ENCODE assay signal across 14 mouse cellular contexts in the genomic region with DNA sequence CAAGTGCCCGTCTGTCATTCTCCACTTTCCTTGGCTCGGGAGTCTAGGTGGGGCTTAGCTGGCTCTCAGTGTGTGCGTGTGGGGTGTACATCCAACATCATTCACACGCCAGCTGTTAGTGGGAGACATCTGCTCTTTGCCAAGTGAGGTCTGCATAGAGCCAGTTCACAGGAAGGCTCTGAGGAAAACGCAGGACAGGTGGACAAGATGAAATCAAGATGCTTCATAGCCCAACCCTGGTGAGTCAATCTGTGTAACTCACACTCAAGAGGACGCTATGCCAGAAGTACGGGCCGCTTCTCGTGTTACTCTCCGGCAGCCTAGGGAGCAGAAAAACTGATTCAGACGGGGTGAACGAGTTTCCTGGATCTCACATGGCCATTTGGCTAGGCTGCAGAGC.
DNase-seq lines count a peak whose midpoint lies in the region; ATAC-seq and TF ChIP-seq lines count a peak whose summit lies in the region.
"Had no signal": no experiment of that assay in that cellular context is flagged by ENCODE, and none has a peak within 500 bp of the region (broad histone marks: within the 10 kb centered on the region; RNA-seq: fewer than 3 reads in every experiment).

No protein-coding gene starts in this region.

- no peak overlapping the region for H3K9ac ChIP-seq in embryonic facial prominence, embryonic 14.5 days (ENCODE audit: low read depth, low read length)
- H3K9ac ChIP-seq in limb, embryonic 14.5 days (ENCODE audit: low read depth, low read length, severe bottlenecking), result no peak overlapping the region
- H3K9ac ChIP-seq in kidney, embryonic 16.5 days (replicated peaks; ENCODE audit: low read length), result no peak overlapping the region
- H3K9ac ChIP-seq: embryonic facial prominence, embryonic 12.5 days; heart, embryonic 15.5 days; liver, embryonic 14.5 days; stomach, embryonic 15.5 days had no signal

- no peaks in the 10 kb centered on the region for H3K36me3 ChIP-seq in embryonic facial prominence, embryonic 14.5 days (ENCODE audit: control insufficient read depth, insufficient read depth, low read length)
- H3K36me3 ChIP-seq in embryonic facial prominence, embryonic 10.5 days (replicated peaks), result no peaks in the 10 kb centered on the region
- H3K36me3 ChIP-seq in limb, embryonic 14.5 days (ENCODE audit: control insufficient read depth, insufficient read depth, low read length), result no peaks in the 10 kb centered on the region
- H3K36me3 ChIP-seq in kidney, embryonic 16.5 days (ENCODE audit: insufficient read depth, low read length), result no peaks in the 10 kb centered on the region
- H3K36me3 ChIP-seq: embryonic facial prominence, embryonic 12.5 days; heart, embryonic 15.5 days; stomach, embryonic 15.5 days had no signal

- H3K9me3 ChIP-seq in embryonic facial prominence, embryonic 14.5 days (ENCODE audit: control insufficient read depth, low read length), result no peaks in the 10 kb centered on the region
- no peaks in the 10 kb centered on the region for H3K9me3 ChIP-seq in embryonic facial prominence, embryonic 10.5 days
- no peaks in the 10 kb centered on the region for H3K9me3 ChIP-seq in limb, embryonic 14.5 days (ENCODE audit: control insufficient read depth, low read length)
- no peaks in the 10 kb centered on the region for H3K9me3 ChIP-seq in kidney, embryonic 16.5 days (ENCODE audit: low read length)
- H3K9me3 ChIP-seq: embryonic facial prominence, embryonic 12.5 days; heart, embryonic 15.5 days; stomach, embryonic 15.5 days had no signal

- no peak for TF ChIP-seq POLR2A in limb, embryonic 14.5 days (IDR thresholded peaks at IDR 0.05; ENCODE audit: borderline replicate concordance, extremely low read depth, insufficient read depth, insufficient read length)

- no peaks in the 10 kb centered on the region; the same call in 1 of the 2 replicates for H3K27me3 ChIP-seq in embryonic facial prominence, embryonic 14.5 days (replicated peaks; ENCODE audit: control insufficient read depth, insufficient read depth, low read length)
- H3K27me3 ChIP-seq in embryonic facial prominence, embryonic 10.5 days (replicated peaks; ENCODE audit: low read depth, poor library complexity, severe bottlenecking), result peaks cover 77% of the 10 kb centered on the region
- H3K27me3 ChIP-seq in limb, embryonic 14.5 days (ENCODE audit: control insufficient read depth, insufficient read depth, low read length), result no peaks in the 10 kb centered on the region; the same call in 1 of the 2 replicates
- H3K27me3 ChIP-seq in kidney, embryonic 16.5 days (ENCODE audit: insufficient read depth, low read length), result no peaks in the 10 kb centered on the region; the same call in 1 of the 2 replicates
- H3K27me3 ChIP-seq: embryonic facial prominence, embryonic 12.5 days; stomach, embryonic 15.5 days had no signal

- no peak overlapping the region for H3K4me2 ChIP-seq in embryonic facial prominence, embryonic 14.5 days (ENCODE audit: low read depth, low read length)
- H3K4me2 ChIP-seq in limb, embryonic 14.5 days (replicated peaks; ENCODE audit: low read depth, low read length, severe bottlenecking), result no peak overlapping the region
- H3K4me2 ChIP-seq in kidney, embryonic 16.5 days (replicated peaks; ENCODE audit: low read depth, low read length), result no peak overlapping the region
- H3K4me2 ChIP-seq: embryonic facial prominence, embryonic 12.5 days; heart, embryonic 15.5 days; stomach, embryonic 15.5 days had no signal

- H3K4me3 ChIP-seq in embryonic facial prominence, embryonic 14.5 days (ENCODE audit: low read depth, low read length), result no peak overlapping the region
- H3K4me3 ChIP-seq in embryonic facial prominence, embryonic 10.5 days, result no peak overlapping the region
- no peak overlapping the region for H3K4me3 ChIP-seq in limb, embryonic 14.5 days (replicated peaks; ENCODE audit: low read length)
- H3K4me3 ChIP-seq in kidney, embryonic 16.5 days (ENCODE audit: low read length), result no peak overlapping the region
- H3K4me3 ChIP-seq: embryonic facial prominence, embryonic 12.5 days; heart, embryonic 15.5 days; stomach, embryonic 15.5 days had no signal

- no peaks in the 10 kb centered on the region for H3K4me1 ChIP-seq in embryonic facial prominence, embryonic 14.5 days (ENCODE audit: control insufficient read depth, insufficient read depth, low read length)
- peaks cover 6% of the 10 kb centered on the region; the same call in 1 of the 2 replicates for H3K4me1 ChIP-seq in embryonic facial prominence, embryonic 10.5 days
- H3K4me1 ChIP-seq in limb, embryonic 14.5 days (ENCODE audit: control insufficient read depth, insufficient read depth, low read length), result no peaks in the 10 kb centered on the region; the same call in 1 of the 2 replicates
- no peaks in the 10 kb centered on the region for H3K4me1 ChIP-seq in kidney, embryonic 16.5 days (ENCODE audit: insufficient read depth, low read length)
- H3K4me1 ChIP-seq: embryonic facial prominence, embryonic 12.5 days; heart, embryonic 15.5 days; stomach, embryonic 15.5 days had no signal

- DNase-seq in embryonic facial prominence, embryonic 14.5 days (ENCODE audit: low spot score), result peak; percentile 73
- DNase-seq in embryonic facial prominence, embryonic 10.5 days (ENCODE audit: low spot score), result no peak
- peak; percentile 22 for DNase-seq in NIH3T3 (ENCODE audit: low read depth)
- peak; percentile 3 for DNase-seq in gastrocnemius, postnatal 10 days
- peak; percentile 12 for DNase-seq in limb, embryonic 14.5 days (ENCODE audit: low spot score)
- DNase-seq in thymus, postnatal 0 days (ENCODE audit: low spot score), result no peak
- no peak for DNase-seq in lung, postnatal 14 days
- DNase-seq: adrenal gland, adult 8-10 months; kidney, postnatal 14 days had no signal

- ATAC-seq in embryonic facial prominence, embryonic 14.5 days (ENCODE audit: low read depth), result peak; percentile 80
- peak; percentile 70 for ATAC-seq in limb, embryonic 14.5 days (ENCODE audit: low FRiP score, low read depth)
- no peak for ATAC-seq in kidney, embryonic 16.5 days (ENCODE audit: low FRiP score, low TSS enrichment)

- WGBS in embryonic facial prominence, embryonic 14.5 days, result 45% methylated on average over 12 of the region's 12 CpGs
- 67% methylated on average over 12 of the region's 12 CpGs for WGBS in embryonic facial prominence, embryonic 10.5 days
- 59% methylated on average over 12 of the region's 12 CpGs for WGBS in limb, embryonic 14.5 days
- 60% methylated on average over 12 of the region's 12 CpGs for WGBS in kidney, embryonic 16.5 days

- no peak overlapping the region for H3K27ac ChIP-seq in embryonic facial prominence, embryonic 14.5 days (replicated peaks; ENCODE audit: low read depth, low read length)
- H3K27ac ChIP-seq in embryonic facial prominence, embryonic 10.5 days (replicated peaks), result no peak overlapping the region
- H3K27ac ChIP-seq in limb, embryonic 14.5 days (replicated peaks; ENCODE audit: low read depth, low read length), result no peak overlapping the region
- H3K27ac ChIP-seq in kidney, embryonic 16.5 days (ENCODE audit: low read length), result no peak overlapping the region
- H3K27ac ChIP-seq: embryonic facial prominence, embryonic 12.5 days; heart, embryonic 15.5 days; liver, embryonic 14.5 days; stomach, embryonic 15.5 days had no signal

Comparison
In these comparisons a context has a peak if more than half of its experiments do, and no peak if none do; other contexts are left out.
1. DNase-seq: peak in embryonic facial prominence, embryonic 14.5 days (single experiment), NIH3T3 (single experiment), gastrocnemius, postnatal 10 days (single experiment) and limb, embryonic 14.5 days (single experiment); none in embryonic facial prominence, embryonic 10.5 days (single experiment), thymus, postnatal 0 days (single experiment) and lung, postnatal 14 days (single experiment).